ENCODE assay signal across 11 mouse cellular contexts in genomic region chr8:60444989-60445388, GRCm38 (mm10). TPM values are rescaled to one million over a fixed set of nuclear protein-coding genes. Genes with fewer than 3 reads are reported as not detected.
DNase-seq lines count a peak whose midpoint lies in the region; ATAC-seq and TF ChIP-seq lines count a peak whose summit lies in the region.
"Had no signal": no experiment of that assay in that cellular context is flagged by ENCODE, and none has a peak within 500 bp of the region (broad histone marks: within the 10 kb centered on the region; RNA-seq: fewer than 3 reads in every experiment).

No protein-coding gene starts in this region.

- H3K27me3 ChIP-seq in kidney, embryonic 16.5 days (ENCODE audit: insufficient read depth, low read length), result no peaks in the 10 kb centered on the region

- H3K9ac ChIP-seq in kidney, embryonic 16.5 days (replicated peaks; ENCODE audit: low read length), result no peak overlapping the region

- H3K9me3 ChIP-seq in kidney, embryonic 16.5 days (ENCODE audit: low read length), result no peaks in the 10 kb centered on the region

- H3K36me3 ChIP-seq in kidney, embryonic 16.5 days (ENCODE audit: insufficient read depth, low read length), result no peaks in the 10 kb centered on the region

- no peaks in the 10 kb centered on the region for H3K4me1 ChIP-seq in kidney, embryonic 16.5 days (ENCODE audit: insufficient read depth, low read length)

- 72% methylated on average over 6 of the region's 6 CpGs for WGBS in kidney, embryonic 16.5 days

- DNase-seq in cerebellum, postnatal 10 days, result peak; percentile 32 to 34
- no peak for DNase-seq in cerebellum, adult 9-11 months
- DNase-seq in kidney, postnatal 14 days, result peak; percentile 8
- DNase-seq in layer of hippocampus, adult 2 months (ENCODE audit: low spot score in 2 of 2), result peak; percentile 49 to 55
- DNase-seq in retina, postnatal 1 day, result peak; percentile 47
- no peak for DNase-seq in spleen, postnatal 36 days (ENCODE audit: low spot score in 2 of 2)
- no peak for DNase-seq in adrenal gland, postnatal 10 days

- no peak overlapping the region for H3K4me3 ChIP-seq in kidney, embryonic 16.5 days (ENCODE audit: low read length)
- no peak overlapping the region for H3K4me3 ChIP-seq in layer of hippocampus, adult 2 months

- no peak overlapping the region for H3K27ac ChIP-seq in kidney, embryonic 16.5 days (ENCODE audit: low read length)
- no peak overlapping the region for H3K27ac ChIP-seq in layer of hippocampus, adult 2 months

- H3K4me2 ChIP-seq in kidney, embryonic 16.5 days (replicated peaks; ENCODE audit: low read depth, low read length), result no peak overlapping the region
- H3K4me2 ChIP-seq: liver, embryonic 11.5 days had no signal

- TF ChIP-seq CTCF in layer of hippocampus, adult 2 months (conservative IDR thresholded peaks at IDR 0.05), result peak; percentile 79

- no peak for ATAC-seq in kidney, embryonic 16.5 days (ENCODE audit: low FRiP score, low TSS enrichment)
- ATAC-seq: Patski had no signal

RNA-seq across cellular contexts. Expression of gene Gm10283, which starts 58.0 kb away (rescaled TPM):
- 1.7 and 2.1 TPM in 2 replicates for polyA plus RNA-seq in kidney, embryonic 16.5 days (2015; fragmentation: Nextera tagmentation; extraction: Ambion mirVana)
- not detected for total RNA-seq in layer of hippocampus, adult 2 months (2021)
- not detected for total RNA-seq in adrenal gland, postnatal 10 days (2021)
- total RNA-seq: hematopoietic stem cell, adult 5-6 weeks had no signal
- polyA plus RNA-seq: liver, embryonic 11.5 days; Patski had no signal

Comparison
In these comparisons a context has a peak if more than half of its experiments do, and no peak if none do; other contexts are left out.
1. DNase-seq: peak in cerebellum, postnatal 10 days (2 of 2), kidney, postnatal 14 days (single experiment), layer of hippocampus, adult 2 months (2 of 2) and retina, postnatal 1 day (single experiment); none in cerebellum, adult 9-11 months (single experiment), spleen, postnatal 36 days (0 of 2) and adrenal gland, postnatal 10 days (single experiment).